Mouse (Mus musculus) heart, embryonic 10.5 days (tissue): ENCODE results near the gene Atp6v0a1. TPM values are rescaled to one million over a fixed set of nuclear protein-coding genes. Genes with fewer than 3 reads are reported as not detected.

Experiments
- DNase-seq: peaks from one replicate; pipeline ENCODE4 v3.0.0-alpha.2; 2017; ENCODE audit warnings: low spot score
- H3K27ac ChIP-seq: fragments of 300-500 bp; sonication (generic); 2 replicates; pipeline ENCODE4 v1.5.1; 2016; ENCODE audit warnings: mild to moderate bottlenecking
- H3K27me3 ChIP-seq: fragments of 300-500 bp; sonication (generic); 2 replicates; pipeline ENCODE4 v1.6.1; 2016; ENCODE audit warnings: mild to moderate bottlenecking; ENCODE audit not compliant: poor library complexity, insufficient read depth, severe bottlenecking
- H3K36me3 ChIP-seq: fragments of 300-500 bp; sonication (generic); 2 replicates; pipeline ENCODE4 v1.6.1; 2016; ENCODE audit warnings: mild to moderate bottlenecking, moderate library complexity
- H3K4me1 ChIP-seq: fragments of 300-500 bp; sonication (generic); 2 replicates; pipeline ENCODE4 v1.6.1; 2016; ENCODE audit warnings: mild to moderate bottlenecking
- H3K4me3 ChIP-seq: fragments of 300-500 bp; sonication (generic); 2 replicates; pipeline ENCODE4 v1.5.1; 2016; ENCODE audit warnings: mild to moderate bottlenecking, moderate library complexity
- H3K9me3 ChIP-seq: fragments of 300-500 bp; sonication (generic); 2 replicates; pipeline ENCODE4 v1.6.1; 2016; ENCODE audit warnings: mild to moderate bottlenecking, moderate library complexity
- WGBS: fragments of 180-500 bp; shearing (Covaris S2); methylation state at CpG from one replicate; pipeline ENCODE4 v1.1.7; 2016; 5-methylcytosine and 5-hydroxymethylcytosine counted together
- polyA plus RNA-seq: library from polyadenylated mRNA; unstranded; fragments of >200 nt; fragmentation: Nextera tagmentation; extraction: Ambion mirVana; gene quantifications from 2 replicates; pipeline ENCODE4 v1.2.1, GENCODE M21; 2016

Atp6v0a1 gene
- polyA plus RNA-seq, 1 experiment from 2014 or later = 54.4 TPM

DNA sequence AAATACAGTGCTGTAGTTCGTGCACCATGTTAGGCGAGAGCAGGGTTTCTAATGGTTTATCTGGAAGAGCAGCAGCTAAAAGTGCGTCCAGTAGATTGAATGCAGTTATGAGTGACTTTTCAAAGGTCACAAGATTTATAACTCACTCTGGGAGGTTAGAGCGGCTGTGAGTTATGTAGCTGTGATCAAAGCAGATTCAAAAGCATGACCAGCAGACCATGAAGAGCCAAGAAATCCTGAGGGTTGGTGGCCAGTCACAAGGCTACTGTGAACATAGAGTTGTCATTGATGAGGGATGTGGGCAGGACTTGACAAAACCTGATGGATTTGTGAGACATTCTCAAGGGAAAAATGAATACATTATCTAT lies 26.1 kb downstream of the Atp6v0a1 start:
- Histone ChIP-seq H3K27ac (no peak overlapping the region), H3K27me3 (no peaks in the 10 kb centered on the region), H3K9me3 (no peaks in the 10 kb centered on the region), H3K36me3 (peaks cover 92% of the 10 kb centered on the region), H3K4me1 (peaks cover 8% of the 10 kb centered on the region), H3K4me3 (no peak overlapping the region)
- no peak for DNase-seq
- WGBS = 87% methylated on average over 4 of the region's 4 CpGs

DNA sequence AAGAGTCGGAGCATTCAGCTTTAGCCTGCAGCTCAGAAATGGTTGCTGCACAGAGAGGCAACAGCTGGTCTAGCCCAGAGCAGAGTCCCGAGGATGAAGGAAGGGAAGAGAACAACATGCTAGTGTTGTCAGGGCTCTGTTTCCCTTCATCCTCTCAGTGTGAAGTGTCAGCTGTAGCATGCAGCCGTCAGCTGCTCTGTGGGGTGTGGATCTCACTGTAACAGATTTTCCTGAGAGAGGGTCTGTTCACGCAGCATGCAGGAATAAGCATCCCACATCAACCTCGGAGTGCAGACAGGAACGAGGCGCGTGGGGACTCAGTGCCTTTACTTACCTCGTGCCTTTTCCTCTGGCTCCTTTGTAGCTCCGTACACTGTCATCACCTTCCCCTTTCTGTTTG lies 28.5 kb downstream of the Atp6v0a1 start:
- Histone ChIP-seq H3K4me3 (no peak overlapping the region), H3K36me3 (peaks cover 97% of the 10 kb centered on the region), H3K9me3 (no peaks in the 10 kb centered on the region), H3K27me3 (no peaks in the 10 kb centered on the region), H3K4me1 (no peaks in the 10 kb centered on the region), H3K27ac (no peak overlapping the region)
- no peak for DNase-seq
- 80% methylated on average over 10 of the region's 10 CpGs for WGBS

DNA sequence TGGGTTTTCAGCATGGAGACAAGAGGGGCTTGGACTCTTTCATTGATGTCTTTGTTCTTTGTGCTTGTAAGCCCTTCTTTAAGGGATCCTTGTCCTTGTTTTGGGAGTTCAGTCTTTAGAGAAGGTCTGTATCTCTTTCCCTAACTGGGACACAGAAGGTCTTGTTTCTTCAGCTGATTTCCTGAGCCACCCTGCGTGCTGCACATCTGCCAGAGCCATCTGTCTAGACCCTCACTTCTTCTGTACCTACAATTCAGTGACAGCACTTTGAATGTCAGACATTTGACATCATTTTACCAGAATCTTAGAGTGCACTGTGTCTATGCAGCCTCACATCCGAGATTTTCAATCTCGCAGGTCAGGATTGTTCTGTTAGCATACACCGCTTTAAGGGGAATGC lies 36.6 kb downstream of the Atp6v0a1 start:
- no peaks in the 10 kb centered on the region for H3K27me3 ChIP-seq
- no peak overlapping the region for H3K4me3 ChIP-seq
- WGBS = 85% methylated on average over 4 of the region's 4 CpGs
- H3K36me3 ChIP-seq = peaks cover 95% of the 10 kb centered on the region
- DNase-seq = peak; percentile 42
- H3K9me3 ChIP-seq = no peaks in the 10 kb centered on the region
- H3K4me1 ChIP-seq = peaks cover 17% of the 10 kb centered on the region
- no peak overlapping the region for H3K27ac ChIP-seq

- Histone ChIP-seq H3K27ac (0 out of 2 replicates have a peak overlapping the region, but pooled peaks have one; percentile 39), H3K27me3 (no peaks in the 10 kb centered on the region), H3K36me3 (peaks cover 94% of the 10 kb centered on the region), H3K4me1 (peaks cover 21% of the 10 kb centered on the region), H3K4me3 (no peak overlapping the region), H3K9me3 (no peaks in the 10 kb centered on the region)
- DNase-seq = peak; percentile 69
- 31% methylated on average over 9 of the region's 9 CpGs for WGBS
These were observed 37.2 kb downstream of the Atp6v0a1 start for GRCm38 (mm10) chr11:101046440-101046839.

- peak overlapping the region; percentile 12; the same call in 1 of the 2 replicates for H3K27ac ChIP-seq
- H3K27me3 ChIP-seq = no peaks in the 10 kb centered on the region
- 72% methylated on average over 3 of the region's 3 CpGs for WGBS
- DNase-seq = no peak
- H3K4me1 ChIP-seq = peaks cover 21% of the 10 kb centered on the region
- H3K36me3 ChIP-seq = peaks cover 94% of the 10 kb centered on the region
- H3K4me3 ChIP-seq = no peak overlapping the region
- H3K9me3 ChIP-seq = no peaks in the 10 kb centered on the region
These were observed 38.2 kb downstream of the Atp6v0a1 start for GRCm38 (mm10) chr11:101047502-101047901.

GRCm38 (mm10) chr11:101050359-101050758 lies 41.1 kb downstream of the Atp6v0a1 start:
- peak overlapping the region; percentile 13; the same call in 1 of the 2 replicates for H3K27ac ChIP-seq
- H3K9me3 ChIP-seq = no peaks in the 10 kb centered on the region
- H3K4me1 ChIP-seq = peaks cover 24% of the 10 kb centered on the region
- no peak for DNase-seq
- H3K36me3 ChIP-seq = peaks cover 92% of the 10 kb centered on the region
- WGBS = 94% methylated on average over 9 of the region's 9 CpGs
- no peaks in the 10 kb centered on the region for H3K27me3 ChIP-seq
- H3K4me3 ChIP-seq = no peak overlapping the region

GRCm38 (mm10) chr11:101051051-101051493 lies 41.8 kb downstream of the Atp6v0a1 start:
- H3K36me3 ChIP-seq = peaks cover 91% of the 10 kb centered on the region
- H3K4me1 ChIP-seq = peaks cover 26% of the 10 kb centered on the region
- no peak overlapping the region for H3K4me3 ChIP-seq
- DNase-seq = no peak
- WGBS = 78% methylated on average over 6 of the region's 6 CpGs
- no peaks in the 10 kb centered on the region for H3K27me3 ChIP-seq
- H3K9me3 ChIP-seq = no peaks in the 10 kb centered on the region
- H3K27ac ChIP-seq = peak overlapping the region; percentile 9; the same call in 1 of the 2 replicates

- peaks cover 26% of the 10 kb centered on the region for H3K4me1 ChIP-seq
- peaks cover 88% of the 10 kb centered on the region for H3K36me3 ChIP-seq
- H3K4me3 ChIP-seq = no peak overlapping the region
- no peak overlapping the region for H3K27ac ChIP-seq
- no peaks in the 10 kb centered on the region for H3K9me3 ChIP-seq
- DNase-seq = no peak
- 74% methylated on average over 8 of the region's 8 CpGs for WGBS
- no peaks in the 10 kb centered on the region for H3K27me3 ChIP-seq
These were observed 42.4 kb downstream of the Atp6v0a1 start for GRCm38 (mm10) chr11:101051617-101052016.

GRCm38 (mm10) chr11:101052751-101053473 lies 43.7 kb downstream of the Atp6v0a1 start:
- no peak for DNase-seq
- Histone ChIP-seq H3K9me3 (no peaks in the 10 kb centered on the region), H3K27ac (peak overlapping the region; percentile 39; the same call in 1 of the 2 replicates), H3K4me1 (peaks cover 32% of the 10 kb centered on the region), H3K27me3 (no peaks in the 10 kb centered on the region), H3K36me3 (peaks cover 88% of the 10 kb centered on the region), H3K4me3 (no peak overlapping the region)
- 93% methylated on average over 10 of the region's 10 CpGs for WGBS

DNA sequence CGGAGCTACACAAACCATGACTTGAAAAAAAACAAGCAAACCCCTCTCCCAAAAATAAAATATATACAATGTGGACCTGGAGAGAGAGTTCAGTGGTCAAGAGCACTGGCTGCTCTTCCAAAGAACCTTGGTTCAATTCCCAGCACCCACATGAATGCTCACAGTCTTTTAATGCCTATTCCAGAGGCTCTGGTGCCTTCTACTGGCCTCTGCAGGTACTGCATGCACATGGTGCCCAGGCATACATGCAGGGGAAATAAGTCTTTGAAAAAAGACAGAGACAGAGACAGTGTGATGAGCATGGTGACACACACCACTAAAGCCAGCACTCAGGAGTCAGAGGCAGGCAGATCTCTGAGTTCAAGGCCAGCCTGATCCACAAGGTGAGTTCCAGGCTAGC lies 44.7 kb downstream of the Atp6v0a1 start:
- H3K4me3 ChIP-seq = no peak overlapping the region
- H3K9me3 ChIP-seq = no peaks in the 10 kb centered on the region
- no peak overlapping the region for H3K27ac ChIP-seq
- 100% methylated on average over 1 of the region's 1 CpGs for WGBS
- H3K36me3 ChIP-seq = peaks cover 78% of the 10 kb centered on the region
- no peaks in the 10 kb centered on the region for H3K27me3 ChIP-seq
- H3K4me1 ChIP-seq = peaks cover 42% of the 10 kb centered on the region
- no peak for DNase-seq

DNA sequence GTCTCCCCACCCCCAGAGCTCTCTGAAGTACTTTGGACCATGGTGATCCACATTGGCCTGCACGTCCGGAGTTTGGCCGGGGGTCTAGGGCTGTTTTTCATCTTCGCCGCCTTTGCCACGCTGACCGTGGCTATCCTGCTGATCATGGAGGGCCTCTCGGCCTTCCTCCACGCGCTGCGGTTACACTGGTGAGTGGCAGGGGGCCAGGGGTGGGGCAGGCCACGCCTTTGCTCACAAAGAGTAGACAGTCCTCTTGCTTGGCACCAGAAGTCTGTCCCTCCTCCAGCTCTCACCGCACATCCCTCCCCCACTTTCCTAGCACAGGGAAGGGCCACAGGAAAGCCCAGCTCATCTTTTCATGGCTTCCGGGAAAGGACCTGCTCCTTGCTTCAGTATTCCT lies 46.2 kb downstream of the Atp6v0a1 start:
- H3K9me3 ChIP-seq = no peaks in the 10 kb centered on the region
- peaks cover 57% of the 10 kb centered on the region for H3K4me1 ChIP-seq
- 73% methylated on average over 14 of the region's 14 CpGs for WGBS
- H3K4me3 ChIP-seq = no peak overlapping the region
- H3K27ac ChIP-seq = peak overlapping the region; percentile 71
- H3K36me3 ChIP-seq = peaks cover 64% of the 10 kb centered on the region
- DNase-seq = no peak
- no peaks in the 10 kb centered on the region for H3K27me3 ChIP-seq

GRCm38 (mm10) chr11:101056885-101057284 lies 47.6 kb downstream of the Atp6v0a1 start:
- WGBS = 12% methylated on average over 8 of the region's 8 CpGs
- Histone ChIP-seq H3K4me1 (peaks cover 68% of the 10 kb centered on the region), H3K36me3 (peaks cover 53% of the 10 kb centered on the region), H3K4me3 (no peak overlapping the region; the same call in 1 of the 2 replicates), H3K27ac (peak overlapping the region; percentile 71), H3K9me3 (no peaks in the 10 kb centered on the region), H3K27me3 (no peaks in the 10 kb centered on the region)
- no peak for DNase-seq

GRCm38 (mm10) chr11:101057860-101058259 lies 48.6 kb downstream of the Atp6v0a1 start:
- WGBS = 33% methylated on average over 5 of the region's 5 CpGs
- no peaks in the 10 kb centered on the region for H3K9me3 ChIP-seq
- H3K27me3 ChIP-seq = no peaks in the 10 kb centered on the region
- H3K4me1 ChIP-seq = peaks cover 78% of the 10 kb centered on the region
- DNase-seq = peak; percentile 90
- peak overlapping the region; percentile 71 for H3K27ac ChIP-seq
- H3K36me3 ChIP-seq = peaks cover 50% of the 10 kb centered on the region
- no peak overlapping the region for H3K4me3 ChIP-seq
